Mouse (Mus musculus): ENCODE results near the gene Hist1h3e. TPM values are rescaled to one million over a fixed set of nuclear protein-coding genes. Genes with fewer than 3 reads are reported as not detected.

The Hist1h3e gene
- polyA plus RNA-seq, 1 experiment from 2014 or later = 7.0 TPM

DNA sequence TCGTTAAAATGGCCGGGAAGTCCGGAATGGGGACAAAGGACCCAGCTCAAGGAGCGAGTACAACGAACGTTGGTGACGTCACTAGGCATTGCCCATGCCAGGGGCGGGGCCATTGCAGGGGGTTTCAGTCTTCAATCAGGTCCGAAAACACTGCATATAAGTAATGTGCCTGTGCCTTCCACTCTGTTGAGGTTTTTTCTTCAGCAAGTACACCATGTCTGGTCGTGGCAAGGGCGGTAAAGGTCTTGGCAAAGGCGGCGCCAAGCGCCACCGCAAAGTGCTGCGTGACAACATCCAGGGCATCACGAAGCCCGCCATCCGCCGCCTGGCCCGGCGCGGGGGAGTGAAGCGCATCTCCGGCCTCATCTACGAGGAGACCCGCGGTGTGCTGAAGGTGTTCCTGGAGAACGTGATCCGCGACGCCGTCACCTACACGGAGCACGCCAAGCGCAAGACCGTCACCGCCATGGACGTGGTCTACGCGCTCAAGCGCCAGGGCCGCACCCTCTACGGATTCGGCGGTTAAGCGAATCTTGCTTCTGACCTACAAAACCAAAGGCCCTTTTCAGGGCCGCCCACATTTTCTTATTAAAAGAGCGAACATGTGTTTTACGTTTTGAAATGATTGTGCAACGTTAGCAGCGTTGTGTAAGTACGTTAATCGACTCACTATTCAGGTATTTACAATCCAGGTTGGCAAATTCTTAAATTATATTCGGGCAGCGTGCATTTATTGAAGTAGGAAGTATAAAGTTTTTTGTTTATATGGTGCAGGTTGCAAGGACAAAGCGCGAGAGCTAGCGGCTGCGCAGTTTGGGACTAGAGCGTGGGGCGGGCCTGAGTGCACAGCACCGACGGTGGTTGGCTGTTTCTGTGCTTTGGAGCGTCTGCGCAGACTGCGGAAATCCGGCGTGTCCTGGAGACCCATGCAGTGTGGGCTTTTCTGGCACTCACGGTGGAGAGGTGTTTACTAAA, 31.0 kb downstream of the Hist1h3e start, which contains the start of gene Hist1h4h:
Hist1h4h (plus strand) TSS at position 150 of the 975 bp plus-strand sequence.
- ATAC-seq (ENCODE audit: low FRiP score, low read depth) = peak; percentile 77
- H3K27ac ChIP-seq (replicated peaks) = peak within 1 kb of the TSS; percentile 97
- H3K9me3 ChIP-seq = no peaks in the 10 kb centered on the region
- peak within 1 kb of the TSS; percentile 56 for H3K4me3 ChIP-seq
- WGBS = under 1% methylated on average over 55 of the region's 70 CpGs
- H3K27me3 ChIP-seq = no peaks in the 10 kb centered on the region
- H3K4me1 ChIP-seq = peaks cover 27% of the 10 kb centered on the region
- peak within 1 kb of the TSS; percentile 66 for H3K4me2 ChIP-seq (replicated peaks)
- H3K9ac ChIP-seq (replicated peaks) = peak within 1 kb of the TSS; percentile 81
- no peaks in the 10 kb centered on the region for H3K36me3 ChIP-seq

DNA sequence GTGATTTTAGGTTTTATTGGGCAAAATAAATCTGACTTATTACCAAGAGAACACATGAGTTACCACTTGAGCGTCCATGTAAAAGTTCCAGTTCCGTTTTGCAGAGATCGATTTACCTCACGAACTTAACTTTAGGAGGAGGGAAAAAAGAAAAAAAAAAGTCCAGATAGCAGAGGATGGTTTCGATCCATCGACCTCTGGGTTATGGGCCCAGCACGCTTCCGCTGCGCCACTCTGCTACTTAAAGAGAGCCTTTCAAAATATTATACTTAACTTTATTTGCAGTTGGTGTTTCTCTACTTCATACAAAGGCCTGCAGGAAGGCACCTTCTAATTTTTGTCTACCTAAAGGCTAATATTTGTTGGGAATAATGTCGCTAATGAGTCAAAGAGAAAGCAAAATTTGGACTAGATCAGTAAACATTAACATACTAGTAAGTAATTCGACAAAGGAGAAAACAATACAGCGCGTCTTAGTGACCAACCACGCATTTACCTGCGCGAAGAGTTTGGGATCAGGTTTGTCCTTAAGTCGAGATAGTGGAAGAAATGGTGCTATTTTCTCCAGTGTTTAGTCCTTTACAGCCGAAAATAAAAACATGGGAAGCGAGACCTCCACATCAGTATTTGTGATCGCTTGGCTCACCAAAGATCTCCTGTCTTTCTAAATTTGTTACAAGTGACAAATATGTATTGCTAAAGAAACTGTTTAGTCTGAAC, 31.8 kb downstream of the Hist1h3e start:
- H3K4me2 ChIP-seq (replicated peaks) = peak overlapping the region; percentile 66
- no peaks in the 10 kb centered on the region for H3K27me3 ChIP-seq
- peaks cover 31% of the 10 kb centered on the region for H3K4me1 ChIP-seq
- H3K36me3 ChIP-seq = no peaks in the 10 kb centered on the region
- peak overlapping the region; percentile 56 for H3K4me3 ChIP-seq
- peak overlapping the region; percentile 81 for H3K9ac ChIP-seq (replicated peaks)
- peak overlapping the region; percentile 97 for H3K27ac ChIP-seq (replicated peaks)
- WGBS = under 1% methylated on average over 20 of the region's 20 CpGs
- no peaks in the 10 kb centered on the region for H3K9me3 ChIP-seq
- ATAC-seq (ENCODE audit: low FRiP score, low read depth) = no peak

DNA sequence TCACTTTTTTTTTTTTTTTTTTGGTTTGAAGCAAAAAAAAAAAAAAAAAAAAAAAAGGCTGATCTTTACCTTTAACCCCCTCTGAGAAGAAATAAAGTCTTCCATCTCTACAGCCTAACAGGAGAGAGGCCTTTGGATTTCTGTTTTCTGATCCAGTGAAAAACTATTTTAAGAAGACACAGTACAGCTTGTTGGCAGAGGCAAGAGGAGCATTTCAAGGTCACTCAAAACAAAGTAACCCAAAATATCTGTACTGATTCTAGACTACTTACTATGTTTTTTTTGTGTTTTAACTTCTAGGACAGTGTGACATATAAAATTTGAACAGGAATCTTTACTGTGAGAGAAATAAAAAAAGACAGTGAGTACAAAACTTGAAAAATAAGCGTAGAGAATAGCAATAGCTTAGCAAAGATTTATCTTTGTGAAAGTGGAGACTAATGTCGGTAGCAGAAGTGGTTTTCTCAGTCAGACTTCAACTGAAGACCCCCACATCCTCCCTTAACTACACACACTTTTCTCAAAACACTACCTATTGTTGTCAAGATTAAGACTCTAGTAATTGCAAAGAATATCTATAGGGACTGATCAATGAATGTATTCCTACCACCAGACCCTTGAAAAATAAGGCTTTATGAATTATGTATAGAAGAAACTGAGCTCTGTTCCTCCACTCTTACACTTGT, 32.5 kb downstream of the Hist1h3e start:
- Histone ChIP-seq H3K27ac (replicated peaks) (peak overlapping the region; percentile 97; the same call in 1 of the 2 replicates), H3K4me3 (peak overlapping the region; percentile 56), H3K36me3 (no peaks in the 10 kb centered on the region), H3K27me3 (no peaks in the 10 kb centered on the region), H3K4me1 (peaks cover 33% of the 10 kb centered on the region), H3K4me2 (replicated peaks) (peak overlapping the region; percentile 66), H3K9ac (replicated peaks) (peak overlapping the region; percentile 81), H3K9me3 (no peaks in the 10 kb centered on the region)
- ATAC-seq (ENCODE audit: low FRiP score, low read depth) = no peak
- 39% methylated on average over 2 of the region's 2 CpGs for WGBS

DNA sequence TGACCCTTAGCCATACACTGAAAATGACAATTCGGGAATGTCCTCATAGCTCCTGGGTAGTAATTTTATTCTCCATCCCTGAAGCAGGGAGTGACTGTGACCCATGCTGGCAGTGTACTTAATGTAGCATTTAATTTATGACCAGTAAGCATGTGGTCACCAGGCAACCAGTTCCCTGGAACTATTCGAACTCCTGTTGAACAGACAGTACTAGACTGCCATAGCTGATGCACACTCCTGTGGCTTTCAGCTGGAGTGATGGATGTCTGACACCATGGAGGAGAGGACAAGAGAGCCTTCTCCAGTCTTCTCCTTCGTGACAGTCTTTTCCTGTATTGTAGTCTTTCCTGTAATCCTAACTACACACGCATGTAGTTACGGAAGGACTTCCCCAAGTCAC, 33.2 kb downstream of the Hist1h3e start:
- no peak for ATAC-seq (ENCODE audit: low FRiP score, low read depth)
- Histone ChIP-seq H3K4me2 (replicated peaks) (peak overlapping the region; percentile 1; the same call in 1 of the 2 replicates), H3K9me3 (no peaks in the 10 kb centered on the region), H3K27me3 (no peaks in the 10 kb centered on the region), H3K36me3 (no peaks in the 10 kb centered on the region), H3K4me3 (no peak overlapping the region), H3K4me1 (peaks cover 29% of the 10 kb centered on the region), H3K27ac (replicated peaks) (no peak overlapping the region), H3K9ac (replicated peaks) (no peak overlapping the region)
- 81% methylated on average over 5 of the region's 5 CpGs for WGBS

DNA sequence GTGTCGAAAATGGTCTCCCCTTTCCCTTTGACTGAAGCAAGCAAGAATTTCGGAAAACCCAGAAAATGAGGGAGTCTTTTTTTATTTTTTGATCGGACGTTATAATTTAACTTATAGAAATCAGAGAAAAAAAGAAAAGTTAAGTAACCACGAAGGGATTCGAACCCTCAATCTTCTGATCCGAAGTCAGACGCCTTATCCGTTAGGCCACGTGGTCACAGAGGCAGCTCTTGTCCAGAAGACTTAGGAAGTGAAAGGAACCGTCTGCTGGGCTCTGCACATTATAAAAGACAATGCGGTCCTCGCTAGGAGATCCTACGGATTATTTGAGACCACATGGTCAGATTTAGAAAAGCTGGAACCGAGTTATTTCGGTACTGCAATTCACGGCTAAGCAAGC, 35.9 kb downstream of the Hist1h3e start:
- under 1% methylated on average over 17 of the region's 17 CpGs for WGBS
- Histone ChIP-seq H3K36me3 (no peaks in the 10 kb centered on the region), H3K27me3 (no peaks in the 10 kb centered on the region), H3K4me1 (peaks cover 13% of the 10 kb centered on the region), H3K4me2 (replicated peaks) (peak overlapping the region; percentile 50), H3K4me3 (peak overlapping the region; percentile 42), H3K9ac (replicated peaks) (peak overlapping the region; percentile 56), H3K9me3 (no peaks in the 10 kb centered on the region), H3K27ac (replicated peaks) (peak overlapping the region; percentile 63; the same call in 1 of the 2 replicates)
- ATAC-seq (ENCODE audit: low FRiP score, low read depth) = peak; percentile 35; the same call in 1 of the 2 replicates

DNA sequence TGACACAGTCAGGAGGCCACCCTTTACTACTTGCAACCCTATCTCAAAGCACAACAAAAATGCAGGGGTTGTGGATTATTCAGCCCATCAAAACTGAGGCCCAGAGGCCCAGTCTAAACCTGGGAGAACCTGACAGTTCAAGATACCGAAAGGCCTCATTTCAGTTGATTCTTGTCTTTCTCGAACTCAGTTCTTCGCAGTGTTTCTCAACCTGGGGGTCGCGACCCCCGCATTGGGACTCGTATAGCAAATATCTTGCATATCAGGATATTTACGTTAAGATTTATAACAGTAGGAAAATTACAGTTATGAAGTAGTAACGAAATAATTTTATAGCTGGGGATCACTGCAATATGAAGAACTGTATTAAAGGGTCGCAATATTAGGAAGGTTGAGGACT, 36.3 kb downstream of the Hist1h3e start:
- Histone ChIP-seq H3K4me3 (peak overlapping the region; percentile 42), H3K9me3 (no peaks in the 10 kb centered on the region), H3K9ac (replicated peaks) (no peak overlapping the region), H3K27ac (replicated peaks) (no peak overlapping the region), H3K4me1 (peaks cover 13% of the 10 kb centered on the region), H3K27me3 (no peaks in the 10 kb centered on the region), H3K4me2 (replicated peaks) (peak overlapping the region; percentile 50), H3K36me3 (no peaks in the 10 kb centered on the region)
- 3% methylated on average over 10 of the region's 10 CpGs for WGBS
- ATAC-seq (ENCODE audit: low FRiP score, low read depth) = no peak

DNA sequence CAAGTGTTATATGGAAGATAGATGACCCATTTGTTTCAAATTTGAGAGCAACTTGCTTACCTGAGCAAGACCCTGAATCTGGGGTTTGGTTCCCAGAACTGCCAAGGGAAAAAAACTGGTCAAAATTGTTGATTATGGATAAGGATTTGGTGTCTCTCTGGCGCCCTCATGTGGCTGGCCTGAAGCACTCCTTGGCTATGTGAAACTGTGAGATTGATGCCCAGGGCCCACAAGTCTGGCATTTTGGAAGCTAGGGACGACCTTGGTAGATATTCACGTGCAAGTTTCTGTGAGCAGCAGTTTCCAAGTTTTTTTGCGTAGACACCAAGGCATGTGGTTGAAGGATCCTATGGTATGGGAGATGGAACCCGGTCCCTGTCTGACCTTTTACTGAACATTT, 37.5 kb downstream of the Hist1h3e start:
- no peak overlapping the region for H3K4me3 ChIP-seq

DNA sequence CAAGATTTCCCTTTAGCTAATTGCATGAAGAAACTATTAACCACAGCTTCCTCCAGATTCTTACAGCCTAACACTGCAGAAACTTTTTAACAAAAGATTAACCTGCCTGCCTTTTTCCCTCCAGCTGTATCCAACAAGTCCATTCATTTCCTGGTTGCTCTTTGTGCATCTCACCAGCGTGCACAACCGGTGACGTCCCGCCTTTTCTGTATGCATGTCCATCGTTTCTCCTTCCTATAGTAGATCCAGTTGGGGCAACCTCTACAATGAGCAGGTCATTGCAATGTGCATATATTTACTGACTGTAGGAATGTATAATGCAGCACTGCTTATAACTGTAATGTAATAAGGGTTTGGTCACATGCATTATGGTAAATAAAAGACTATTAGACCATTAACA, 38.2 kb downstream of the Hist1h3e start:
- Histone ChIP-seq H3K9me3 (no peaks in the 10 kb centered on the region), H3K36me3 (no peaks in the 10 kb centered on the region), H3K4me2 (replicated peaks) (no peak overlapping the region), H3K27ac (replicated peaks) (no peak overlapping the region), H3K4me3 (no peak overlapping the region), H3K9ac (replicated peaks) (no peak overlapping the region), H3K27me3 (no peaks in the 10 kb centered on the region), H3K4me1 (peaks cover 9% of the 10 kb centered on the region)
- 54% methylated on average over 5 of the region's 5 CpGs for WGBS
- no peak for ATAC-seq (ENCODE audit: low FRiP score, low read depth)

More for the DNA sequence above, 37.5 kb downstream of the Hist1h3e start:
- Histone ChIP-seq H3K36me3 (no peaks in the 10 kb centered on the region), H3K27me3 (no peaks in the 10 kb centered on the region), H3K4me1 (peaks cover 9% of the 10 kb centered on the region), H3K27ac (replicated peaks) (no peak overlapping the region), H3K9me3 (no peaks in the 10 kb centered on the region), H3K4me2 (replicated peaks) (0 out of 2 replicates have a peak overlapping the region, but pooled peaks have one; percentile 19), H3K9ac (replicated peaks) (no peak overlapping the region)
- WGBS = 8% methylated on average over 5 of the region's 5 CpGs
- peak; percentile 36; the same call in 1 of the 2 replicates for ATAC-seq (ENCODE audit: low FRiP score, low read depth)

DNA sequence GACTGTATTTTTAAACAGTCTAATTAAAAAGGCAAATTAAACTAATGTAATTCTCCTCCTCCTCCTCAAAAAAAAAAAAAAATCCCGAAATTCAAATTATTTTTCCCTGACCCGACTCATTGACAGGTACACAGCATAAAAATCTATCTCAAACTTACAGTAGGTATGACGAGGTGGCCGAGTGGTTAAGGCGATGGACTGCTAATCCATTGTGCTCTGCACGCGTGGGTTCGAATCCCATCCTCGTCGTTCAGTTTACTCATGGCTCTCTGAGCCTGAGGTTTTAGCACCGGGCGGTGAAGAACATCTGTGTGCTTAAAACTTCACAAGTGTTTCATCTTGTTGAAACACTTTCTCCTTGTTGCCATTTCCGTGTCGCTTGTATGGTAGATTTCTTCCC, 40.5 kb downstream of the Hist1h3e start:
- H3K9ac ChIP-seq (replicated peaks) = no peak overlapping the region
- no peaks in the 10 kb centered on the region for H3K27me3 ChIP-seq
- no peak overlapping the region for H3K27ac ChIP-seq (replicated peaks)
- H3K4me2 ChIP-seq (replicated peaks) = 0 out of 2 replicates have a peak overlapping the region, but pooled peaks have one; percentile 13
- no peaks in the 10 kb centered on the region for H3K36me3 ChIP-seq
- H3K4me1 ChIP-seq = peaks cover 8% of the 10 kb centered on the region
- H3K4me3 ChIP-seq = no peak overlapping the region
- WGBS = 3% methylated on average over 14 of the region's 14 CpGs
- H3K9me3 ChIP-seq = no peaks in the 10 kb centered on the region
- ATAC-seq (ENCODE audit: low FRiP score, low read depth) = no peak

DNA sequence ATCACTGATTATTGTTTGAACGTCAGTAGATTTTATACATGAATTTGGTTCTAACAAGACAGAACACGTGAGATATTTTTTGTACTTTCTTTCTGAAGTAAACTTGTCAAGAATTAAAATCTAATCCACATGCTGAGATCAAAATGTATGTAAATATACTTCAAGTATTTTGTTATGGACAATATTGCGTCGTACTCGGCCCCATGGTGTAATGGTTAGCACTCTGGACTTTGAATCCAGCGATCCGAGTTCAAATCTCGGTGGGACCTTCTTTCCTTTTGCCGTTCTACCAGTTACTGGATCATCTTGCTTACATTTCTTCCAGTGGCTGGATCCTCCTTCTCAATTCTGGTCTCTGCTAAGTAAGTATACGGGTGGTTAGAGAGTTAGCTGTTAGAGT, 42.8 kb downstream of the Hist1h3e start:
- Histone ChIP-seq H3K9me3 (no peaks in the 10 kb centered on the region), H3K4me3 (peak overlapping the region; percentile 49), H3K9ac (replicated peaks) (no peak overlapping the region), H3K27ac (replicated peaks) (no peak overlapping the region), H3K4me1 (peaks cover 5% of the 10 kb centered on the region; the same call in 1 of the 2 replicates), H3K36me3 (no peaks in the 10 kb centered on the region), H3K27me3 (no peaks in the 10 kb centered on the region), H3K4me2 (replicated peaks) (peak overlapping the region; percentile 58)
- peak; percentile 20; the same call in 1 of the 2 replicates for ATAC-seq (ENCODE audit: low FRiP score, low read depth)
- 2% methylated on average over 10 of the region's 10 CpGs for WGBS

DNA sequence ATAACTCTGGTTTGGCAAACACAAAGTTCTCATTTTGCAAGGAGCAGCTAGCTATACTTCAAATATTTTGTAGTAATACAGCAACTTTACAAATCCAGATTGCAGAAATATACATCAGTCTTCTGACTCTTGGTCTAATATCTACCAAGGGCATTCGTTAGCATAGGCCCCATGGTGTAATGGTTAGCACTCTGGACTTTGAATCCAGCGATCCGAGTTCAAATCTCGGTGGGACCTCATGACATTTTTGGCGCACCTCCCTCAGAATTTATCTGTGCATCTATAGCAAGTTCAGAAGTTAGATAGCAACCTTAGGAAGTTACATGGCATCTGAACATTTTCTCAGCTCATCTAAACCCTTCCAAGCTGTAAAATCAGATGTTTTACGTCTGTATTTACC, 43.3 kb downstream of the Hist1h3e start:
- Histone ChIP-seq H3K9me3 (no peaks in the 10 kb centered on the region), H3K4me2 (replicated peaks) (peak overlapping the region; percentile 58), H3K4me1 (peaks cover 5% of the 10 kb centered on the region; the same call in 1 of the 2 replicates), H3K9ac (replicated peaks) (no peak overlapping the region), H3K36me3 (no peaks in the 10 kb centered on the region), H3K4me3 (peak overlapping the region; percentile 49), H3K27me3 (no peaks in the 10 kb centered on the region), H3K27ac (replicated peaks) (no peak overlapping the region)
- 0% methylated on average over 6 of the region's 6 CpGs for WGBS
- ATAC-seq (ENCODE audit: low FRiP score, low read depth) = no peak
